Mouse (Mus musculus) activated CD4-positive, CD25-positive, alpha-beta regulatory T cell, adult 4 months (primary cell): ENCODE data around the gene Ube2i. TPM values are rescaled to one million over a fixed set of nuclear protein-coding genes. Genes with fewer than 3 reads are reported as not detected.

Experiments
- ATAC-seq: one replicate; pipeline ENCODE4 v1.8.0; 2017
- polyA plus RNA-seq, 2 experiments: library from polyadenylated mRNA; unstranded; fragments of 100-300 nt; shearing (Covaris generic); gene quantifications; one replicate each; pipeline ENCODE4 v1.2.1; 2017

Ube2i gene
- polyA plus RNA-seq, 2 experiments from 2014 or later, result 368 to 405 TPM

- ATAC-seq, result no peak
These were observed 59.0 kb downstream of the Ube2i start for GRCm38 (mm10) chr17:25215431-25215830.

Other genes starting within 250 kb of the Ube2i start
- under 1 TPM in 1 of 2 experiments, not detected in 1; 0.63 TPM for gene Tmem204, start 191.0 kb downstream of the Ube2i start, polyA plus RNA-seq
- 10 to 100 TPM; 16.8 to 18.7 TPM for gene Telo2, start 158.7 kb downstream of the Ube2i start, polyA plus RNA-seq
- gene Ptx4, start 153.9 kb downstream of the Ube2i start, polyA plus RNA-seq, result not detected
- gene Clcn7, start 141.2 kb downstream of the Ube2i start, polyA plus RNA-seq, result 10 to 100 TPM; 15.4 to 16.8 TPM
- not detected for gene Ccdc154, start 112.2 kb downstream of the Ube2i start, polyA plus RNA-seq
- gene Gm38655, start 99.2 kb downstream of the Ube2i start, polyA plus RNA-seq, result not detected
- 10 to 100 TPM; 13.1 to 14.3 TPM for gene BC003965, start 90.1 kb downstream of the Ube2i start, polyA plus RNA-seq
- gene Unkl, start 86.2 kb downstream of the Ube2i start, polyA plus RNA-seq, result 10 to 100 TPM; 14.4 to 20.2 TPM
- 10 to 100 TPM; 44.3 to 57.7 TPM for gene Gnptg, start 34.5 kb downstream of the Ube2i start, polyA plus RNA-seq
- 10 to 100 TPM; 27.7 to 32.1 TPM for gene Tsr3, start 34.5 kb downstream of the Ube2i start, polyA plus RNA-seq
- gene Baiap3, start 18.3 kb downstream of the Ube2i start, polyA plus RNA-seq, result 1 to 10 TPM; 1.4 to 8.5 TPM
- not detected for gene Prss34, start 23.8 kb upstream of the Ube2i start, polyA plus RNA-seq
- gene Prss28, start 34.0 kb upstream of the Ube2i start, polyA plus RNA-seq, result not detected
- not detected for gene Prss29, start 44.0 kb upstream of the Ube2i start, polyA plus RNA-seq
- gene Tpsab1, start 70.9 kb upstream of the Ube2i start, polyA plus RNA-seq, result not detected
- not detected for gene Tpsb2, start 91.7 kb upstream of the Ube2i start, polyA plus RNA-seq
- not detected for gene Tpsg1, start 94.7 kb upstream of the Ube2i start, polyA plus RNA-seq
- not detected for gene Cacna1h, start 159.2 kb upstream of the Ube2i start, polyA plus RNA-seq
- gene Tekt4, start 180.0 kb upstream of the Ube2i start, polyA plus RNA-seq, result not detected
- gene Sstr5, start 222.7 kb upstream of the Ube2i start, polyA plus RNA-seq, result not detected